Mouse (Mus musculus) left cerebral cortex, adult 9 months (tissue): ENCODE results near the gene Rhox2g.
"Not testable (repeated sequence)": the region's sequence is repeated elsewhere in the genome, so short reads cannot be mapped to it uniquely, and the experiment has no call there.

Experiments
- DNase-seq, 2 experiments: peaks; one replicate each; pipeline ENCODE4 v3.0.0; 2022; ENCODE audit warnings: low spot score in 2 of 2

Rhox2g gene

GRCm38 (mm10) chrX:37643370-37643769, at the start of gene Rhox2g:
Rhox2g (minus strand) TSS chrX:37643470.
- DNase-seq, result not testable (repeated sequence)

DNA sequence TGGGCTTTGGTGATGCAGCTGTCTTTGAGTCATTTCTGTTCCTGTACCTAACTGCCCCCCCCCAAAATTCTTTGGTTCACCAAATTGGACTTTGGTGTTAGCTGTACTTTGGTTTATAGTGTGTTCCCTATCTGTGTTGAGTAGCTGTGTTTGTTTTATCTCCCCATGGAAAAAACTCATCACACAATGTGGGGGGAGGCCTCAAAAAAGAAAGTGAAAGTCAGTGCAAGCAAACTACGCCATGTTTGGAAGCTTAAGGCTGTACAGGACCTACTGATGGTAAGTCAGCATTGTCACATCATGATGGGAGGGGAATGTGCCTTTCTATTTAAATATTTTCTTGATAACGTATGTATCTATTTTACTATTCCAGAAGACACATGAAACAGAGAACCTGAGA, 49.0 kb upstream of the Rhox2g start:
- DNase-seq, result no peak

DNA sequence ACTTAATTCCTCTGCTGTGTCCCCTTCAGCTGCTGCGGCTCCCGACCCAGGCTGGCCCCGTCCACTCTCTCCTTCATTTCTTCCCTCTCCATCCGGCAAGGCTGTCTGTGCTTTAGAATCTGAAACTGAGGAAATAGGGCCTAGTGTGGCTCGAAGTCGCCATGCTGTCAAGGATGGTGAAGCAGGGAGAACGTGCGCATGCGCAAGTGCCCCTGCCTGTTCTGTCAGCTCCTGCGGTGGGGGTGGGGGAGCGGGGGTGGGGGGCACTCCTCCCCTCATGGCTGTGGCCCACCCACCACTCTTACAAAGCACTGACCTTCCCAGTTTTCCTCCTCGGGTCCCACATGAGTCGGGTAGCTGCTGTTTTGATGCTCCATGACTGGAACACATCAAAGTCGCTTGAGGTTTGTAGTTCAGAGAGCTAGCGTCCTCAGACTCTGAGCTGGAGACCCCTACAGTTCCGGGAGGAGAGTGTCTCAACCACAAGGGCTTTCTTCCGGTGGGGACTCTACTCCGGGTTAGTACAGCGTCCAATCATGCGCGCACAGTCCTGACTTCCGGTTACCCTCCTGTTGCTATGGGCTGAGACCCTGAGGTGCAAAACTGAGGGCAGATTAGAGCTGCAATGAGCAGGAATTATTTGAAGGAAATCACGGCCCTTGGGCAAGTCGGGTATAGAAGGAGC, 39.9 kb upstream of the Rhox2g start:
- no peak for DNase-seq

- DNase-seq, result not testable (repeated sequence)
Measured at GRCm38 (mm10) chrX:37673177-37673576, 29.9 kb upstream of the Rhox2g start, which contains the start of gene Rhox2h. Rhox2h (minus strand) TSS chrX:37673277.

- not testable (repeated sequence) for DNase-seq
Measured at GRCm38 (mm10) chrX:37668664-37669063, 25.4 kb upstream of the Rhox2g start, which contains the start of gene Rhox3h. Rhox3h (minus strand) TSS chrX:37668764.

GRCm38 (mm10) chrX:37651227-37651626, 8.0 kb upstream of the Rhox2g start, which contains the start of gene Rhox4g:
Rhox4g (minus strand) TSS chrX:37651327.
- DNase-seq, result not testable (repeated sequence)

DNA sequence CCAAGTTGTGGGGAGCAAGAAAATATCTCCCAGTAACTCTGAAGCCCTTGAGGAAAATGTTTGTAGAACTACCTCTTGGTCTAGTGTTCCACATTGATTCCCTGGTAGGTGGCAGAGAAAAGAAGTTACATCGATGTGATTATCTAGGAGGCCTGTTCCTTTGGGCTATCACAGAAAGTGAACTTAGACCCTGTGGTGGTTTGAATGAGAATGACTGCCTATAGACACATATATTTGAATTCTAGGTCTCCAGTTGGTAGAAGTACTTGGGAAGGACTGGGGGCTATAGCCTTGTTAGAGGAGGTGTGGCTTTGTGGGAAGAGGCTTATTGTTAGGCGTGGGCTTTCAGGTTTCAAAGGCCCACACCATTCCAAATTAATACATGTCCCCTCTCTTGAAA, 14.8 kb downstream of the Rhox2g start, which contains the start of gene Rhox3g:
Rhox3g (minus strand) TSS at position 101 of the 400 bp plus-strand sequence.
- not testable (repeated sequence) for DNase-seq

GRCm38 (mm10) chrX:37607604-37608003, 35.7 kb downstream of the Rhox2g start, which contains the start of gene Rhox4f:
Rhox4f (minus strand) TSS chrX:37607704.
- not testable (repeated sequence) for DNase-seq
